ENCODE assay signal across 8 mouse cellular contexts in the genomic region with DNA sequence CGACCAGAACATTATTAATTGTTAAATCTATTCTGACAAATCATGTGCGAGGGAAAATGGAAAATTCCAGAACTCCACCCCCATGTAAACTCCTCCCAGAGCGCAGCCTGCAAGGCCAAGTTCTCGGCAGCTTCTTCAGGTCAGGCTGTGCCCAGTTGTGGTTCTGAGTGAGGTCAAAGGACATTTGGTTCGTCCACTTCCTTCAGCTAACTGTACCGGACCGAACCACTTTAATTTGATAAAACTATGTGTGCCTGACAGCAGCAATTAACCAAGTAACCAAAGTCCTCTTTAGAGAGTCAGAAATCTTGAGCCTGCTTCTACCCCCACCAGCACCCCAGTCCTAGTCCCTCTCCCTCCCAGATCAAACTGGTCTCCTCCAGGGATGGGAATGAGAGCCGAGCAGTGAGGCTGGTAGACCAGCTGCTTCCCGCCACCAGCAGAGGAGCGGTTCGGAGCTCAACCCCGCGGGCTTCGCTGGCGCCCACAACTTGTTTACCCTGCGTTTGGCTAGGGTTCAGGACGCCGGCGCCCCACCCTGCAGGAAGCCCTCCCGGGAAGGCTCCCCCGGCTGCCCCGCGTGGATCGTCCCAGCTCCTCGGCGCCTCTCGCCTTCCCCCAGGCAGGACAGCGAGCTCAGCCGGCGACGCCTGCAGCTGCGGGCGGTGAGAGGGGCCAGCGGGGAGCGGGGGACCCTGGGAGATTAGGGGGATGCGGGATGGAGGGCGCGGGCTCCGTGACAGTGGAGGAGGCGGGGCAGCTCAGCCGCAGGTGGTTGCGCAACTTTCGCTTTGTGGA. TPM values are rescaled to one million over a fixed set of nuclear protein-coding genes. Genes with fewer than 3 reads are reported as not detected.
A peak's percentile ranks its signal among the peaks of the same experiment; 100 is the strongest.
DNase-seq lines count a peak whose midpoint lies in the region; ATAC-seq and TF ChIP-seq lines count a peak whose summit lies in the region.

A gene (plus strand): TSS at position 113 of the 798 bp plus-strand sequence.

- DNase-seq in 416B (ENCODE audit: low read depth) = peak; percentile 69
- peak; percentile 72 for DNase-seq in adrenal gland, adult 8-10 months
- peak; percentile 61 for DNase-seq in embryonic facial prominence, embryonic 14.5 days (ENCODE audit: low spot score)
- DNase-seq in heart, embryonic 10.5 days (ENCODE audit: low spot score) = peak; percentile 76
- DNase-seq in kidney, adult 9 months = peak; percentile 89
- peak; percentile 48 for DNase-seq in liver, postnatal 0 days
- peak; percentile 64 for DNase-seq in neural tube, embryonic 11.5 days (ENCODE audit: low spot score)
- DNase-seq in stomach, postnatal 0 days (ENCODE audit: low spot score) = peak; percentile 61

- TF ChIP-seq EP300 in liver, postnatal 0 days (IDR thresholded peaks at IDR 0.05; ENCODE audit: low read depth) = no peak
- no peak for TF ChIP-seq EP300 in stomach, postnatal 0 days (optimal IDR thresholded peaks at IDR 0.05)

- H3K4me2 ChIP-seq in embryonic facial prominence, embryonic 14.5 days (ENCODE audit: low read depth, low read length) = peak within 1 kb of the TSS; percentile 81
- peak within 1 kb of the TSS; percentile 96 for H3K4me2 ChIP-seq in liver, postnatal 0 days (ENCODE audit: low read depth, low read length)
- H3K4me2 ChIP-seq in neural tube, embryonic 11.5 days (ENCODE audit: low read depth) = peak within 1 kb of the TSS; percentile 89
- peak within 1 kb of the TSS; percentile 90 for H3K4me2 ChIP-seq in stomach, postnatal 0 days (replicated peaks; ENCODE audit: low read depth)

- H3K36me3 ChIP-seq in embryonic facial prominence, embryonic 14.5 days (ENCODE audit: control insufficient read depth, insufficient read depth, low read length) = no peaks in the 10 kb centered on the region
- no peaks in the 10 kb centered on the region for H3K36me3 ChIP-seq in heart, embryonic 10.5 days
- no peaks in the 10 kb centered on the region for H3K36me3 ChIP-seq in liver, postnatal 0 days (replicated peaks; ENCODE audit: insufficient read depth, low read length)
- H3K36me3 ChIP-seq in neural tube, embryonic 11.5 days (ENCODE audit: control insufficient read depth, insufficient read depth, low read length) = no peaks in the 10 kb centered on the region
- H3K36me3 ChIP-seq in stomach, postnatal 0 days (ENCODE audit: control insufficient read depth, insufficient read depth, low read length) = no peaks in the 10 kb centered on the region

- H3K4me3 ChIP-seq in embryonic facial prominence, embryonic 14.5 days (ENCODE audit: low read depth, low read length) = peak within 1 kb of the TSS; percentile 72
- peak within 1 kb of the TSS; percentile 82 for H3K4me3 ChIP-seq in heart, embryonic 10.5 days
- H3K4me3 ChIP-seq in liver, postnatal 0 days (ENCODE audit: low read depth, low read length) = peak within 1 kb of the TSS; percentile 78
- H3K4me3 ChIP-seq in neural tube, embryonic 11.5 days (ENCODE audit: low read depth, low read length) = peak within 1 kb of the TSS; percentile 57
- peak within 1 kb of the TSS; percentile 76 for H3K4me3 ChIP-seq in stomach, postnatal 0 days (ENCODE audit: low read depth, low read length)

- H3K9ac ChIP-seq in embryonic facial prominence, embryonic 14.5 days (ENCODE audit: low read depth, low read length) = peak within 1 kb of the TSS; percentile 82
- peak within 1 kb of the TSS; percentile 73 for H3K9ac ChIP-seq in liver, postnatal 0 days (replicated peaks)
- H3K9ac ChIP-seq in neural tube, embryonic 11.5 days (ENCODE audit: low read length) = peak within 1 kb of the TSS; percentile 76
- peak within 1 kb of the TSS; percentile 85 for H3K9ac ChIP-seq in stomach, postnatal 0 days (ENCODE audit: low read length)

- H3K27me3 ChIP-seq in embryonic facial prominence, embryonic 14.5 days (replicated peaks; ENCODE audit: control insufficient read depth, insufficient read depth, low read length) = no peaks in the 10 kb centered on the region
- H3K27me3 ChIP-seq in heart, embryonic 10.5 days (ENCODE audit: insufficient read depth, poor library complexity, severe bottlenecking) = no peaks in the 10 kb centered on the region
- no peaks in the 10 kb centered on the region for H3K27me3 ChIP-seq in liver, postnatal 0 days (ENCODE audit: insufficient read depth, low read length)
- H3K27me3 ChIP-seq in neural tube, embryonic 11.5 days (ENCODE audit: control insufficient read depth, insufficient read depth, low read length) = no peaks in the 10 kb centered on the region
- no peaks in the 10 kb centered on the region for H3K27me3 ChIP-seq in stomach, postnatal 0 days (ENCODE audit: control insufficient read depth, insufficient read depth, low read length)

- peak within 1 kb of the TSS; percentile 59; the same call in 1 of the 2 replicates for H3K27ac ChIP-seq in embryonic facial prominence, embryonic 14.5 days (replicated peaks; ENCODE audit: low read depth, low read length)
- peak within 1 kb of the TSS; percentile 89 for H3K27ac ChIP-seq in heart, embryonic 10.5 days
- peak within 1 kb of the TSS; percentile 36; the same call in 1 of the 2 replicates for H3K27ac ChIP-seq in liver, postnatal 0 days (ENCODE audit: low read depth)
- no peak within 1 kb of the TSS for H3K27ac ChIP-seq in neural tube, embryonic 11.5 days (ENCODE audit: low read depth, low read length)
- peak within 1 kb of the TSS; percentile 93 for H3K27ac ChIP-seq in stomach, postnatal 0 days (replicated peaks)

- H3K9me3 ChIP-seq in embryonic facial prominence, embryonic 14.5 days (ENCODE audit: control insufficient read depth, low read length) = no peaks in the 10 kb centered on the region
- no peaks in the 10 kb centered on the region for H3K9me3 ChIP-seq in heart, embryonic 10.5 days
- no peaks in the 10 kb centered on the region for H3K9me3 ChIP-seq in liver, postnatal 0 days (ENCODE audit: low read length)
- H3K9me3 ChIP-seq in neural tube, embryonic 11.5 days (ENCODE audit: control insufficient read depth, low read length) = no peaks in the 10 kb centered on the region
- H3K9me3 ChIP-seq in stomach, postnatal 0 days (ENCODE audit: control insufficient read depth, low read length) = no peaks in the 10 kb centered on the region

- 17% methylated on average over 23 of the region's 43 CpGs for WGBS in embryonic facial prominence, embryonic 14.5 days
- WGBS in heart, embryonic 10.5 days = 14% methylated on average over 42 of the region's 43 CpGs
- 9% methylated on average over 42 of the region's 43 CpGs for WGBS in liver, postnatal 0 days (ENCODE audit: insufficient replicate concordance)
- 12% methylated on average over 43 of the region's 43 CpGs for WGBS in neural tube, embryonic 11.5 days
- 4% methylated on average over 43 of the region's 43 CpGs for WGBS in stomach, postnatal 0 days

- peak; percentile 90 for ATAC-seq in embryonic facial prominence, embryonic 14.5 days (ENCODE audit: low read depth)
- peak; percentile 80 for ATAC-seq in liver, postnatal 0 days
- ATAC-seq in neural tube, embryonic 11.5 days (ENCODE audit: insufficient read depth, low FRiP score, low TSS enrichment) = peak; percentile 93
- ATAC-seq in stomach, postnatal 0 days (ENCODE audit: low FRiP score, low TSS enrichment) = peak; percentile 86

- TF ChIP-seq CTCF in liver, postnatal 0 days (IDR thresholded peaks at IDR 0.05; ENCODE audit: low read depth) = no peak
- no peak; the same call in 1 of the 2 replicates for TF ChIP-seq CTCF in stomach, postnatal 0 days (IDR thresholded peaks at IDR 0.05; ENCODE audit: low read depth)

- H3K4me1 ChIP-seq in embryonic facial prominence, embryonic 14.5 days (ENCODE audit: control insufficient read depth, insufficient read depth, low read length) = peaks cover 5% of the 10 kb centered on the region; the same call in 1 of the 2 replicates
- H3K4me1 ChIP-seq in heart, embryonic 10.5 days = 0 out of 2 replicates have a peak, but pooled peaks cover 3% of the 10 kb centered on the region
- 0 out of 2 replicates have a peak, but pooled peaks cover 6% of the 10 kb centered on the region for H3K4me1 ChIP-seq in liver, postnatal 0 days (ENCODE audit: insufficient read depth)
- H3K4me1 ChIP-seq in neural tube, embryonic 11.5 days (ENCODE audit: control insufficient read depth, insufficient read depth, low read length) = no peaks in the 10 kb centered on the region
- no peaks in the 10 kb centered on the region for H3K4me1 ChIP-seq in stomach, postnatal 0 days (replicated peaks; ENCODE audit: control insufficient read depth, insufficient read depth)

RNA-seq across cellular contexts. Expression of the gene that starts here (rescaled TPM):
- 10 to 100 TPM; 16.3 to 25.0 (median 19.8) TPM for total RNA-seq in adrenal gland, adult 8-10 months (2022)
- 6.7 and 7.2 TPM in 2 replicates for polyA plus RNA-seq in embryonic facial prominence, embryonic 14.5 days (2014; fragmentation: Nextera tagmentation; extraction: Ambion mirVana)
- 1.0 and 1.3 TPM in 2 replicates for polyA plus RNA-seq in heart, embryonic 10.5 days (2016; fragmentation: Nextera tagmentation; extraction: Ambion mirVana)
- 1.8 and 2.2 TPM in 2 replicates for polyA plus RNA-seq in liver, postnatal 0 days (2015; fragmentation: Nextera tagmentation; extraction: Ambion mirVana)
- polyA plus RNA-seq in neural tube, embryonic 11.5 days (2014; fragmentation: Nextera tagmentation; extraction: Ambion mirVana) = 1.8 and 2.6 TPM in 2 replicates
- polyA plus RNA-seq in stomach, postnatal 0 days (2015; fragmentation: Nextera tagmentation; extraction: Ambion mirVana) = 9.2 and 9.8 TPM in 2 replicates
